Mouse (Mus musculus) liver, embryonic 14.5 days (tissue): ENCODE results near the gene Fcrla.

Source experiments
- CTCF ChIP-seq: IDR thresholded peaks from 2 replicates; pipeline ENCODE4 v1.5.1; 2016; ENCODE audit warnings: antibody characterized with exemption, low read depth, control low read depth
- EP300 ChIP-seq: IDR thresholded peaks from 2 replicates; pipeline ENCODE4 v1.6.1; 2016; ENCODE audit warnings: antibody characterized with exemption, low read depth

DNA sequence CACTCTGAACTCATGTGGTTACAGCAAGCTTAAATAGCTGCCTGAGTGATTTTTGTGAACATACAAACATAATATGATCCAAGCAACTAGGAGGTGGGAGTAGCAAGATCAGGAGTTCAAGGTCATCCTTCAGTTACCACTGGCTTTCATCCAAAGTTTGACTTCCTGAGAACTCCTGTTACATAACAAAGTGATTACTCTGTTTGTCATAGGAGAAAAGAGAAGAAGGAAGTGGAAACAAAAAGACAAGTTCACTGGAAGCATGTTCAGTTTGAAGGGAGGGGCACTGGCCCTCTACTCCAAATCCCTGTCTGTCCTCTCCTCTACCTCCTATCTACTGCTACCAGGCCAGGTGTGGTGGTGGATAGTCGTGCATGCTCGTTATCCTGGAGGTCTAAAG lies 32.4 kb upstream of the Fcrla start:
- TF ChIP-seq CTCF, result no peak
- TF ChIP-seq EP300, result no peak
